Mouse (Mus musculus): ENCODE data around the gene Lingo1. TPM values are rescaled to one million over a fixed set of nuclear protein-coding genes. Genes with fewer than 3 reads are reported as not detected.

Gene Lingo1
- polyA plus RNA-seq, 1 experiment: not detected

DNA sequence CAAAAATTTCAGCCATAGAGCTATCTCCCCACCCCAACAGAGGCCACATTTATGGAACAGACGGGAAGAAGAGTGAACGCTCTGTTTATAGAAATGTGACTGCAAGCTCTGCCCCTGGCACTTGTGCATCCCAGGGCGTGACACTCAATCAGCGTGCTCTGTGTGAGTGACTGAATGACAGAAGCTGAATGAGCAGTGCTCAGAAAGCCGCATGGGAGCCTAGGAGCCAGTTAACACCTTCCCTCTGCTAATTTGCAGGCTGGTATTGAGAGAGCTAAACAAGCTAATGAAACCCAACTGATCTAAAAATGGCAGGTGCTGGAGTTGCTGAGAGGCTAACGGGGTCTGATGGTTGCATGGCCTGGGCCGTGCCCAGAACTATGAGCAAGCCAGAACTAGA lies 143.7 kb downstream of the Lingo1 start:
- H3K4me3 ChIP-seq (ENCODE audit: insufficient read depth, low read depth, low read length): no peak overlapping the region
- no peak overlapping the region for H3K27ac ChIP-seq (replicated peaks; ENCODE audit: low read depth, low read length)
- H3K4me1 ChIP-seq (ENCODE audit: control insufficient read depth, insufficient read depth, insufficient read length, low read length): no peaks in the 10 kb centered on the region

- Histone ChIP-seq H3K4me3 (ENCODE audit: insufficient read depth, low read depth, low read length) (no peak overlapping the region), H3K27ac (replicated peaks; ENCODE audit: low read depth, low read length) (no peak overlapping the region), H3K4me1 (ENCODE audit: control insufficient read depth, insufficient read depth, insufficient read length, low read length) (no peaks in the 10 kb centered on the region)
Measured at GRCm38 (mm10) chr9:56651586-56651985, 144.7 kb downstream of the Lingo1 start.

GRCm38 (mm10) chr9:56646227-56647025 lies 149.8 kb downstream of the Lingo1 start:
- Histone ChIP-seq H3K4me1 (ENCODE audit: control insufficient read depth, insufficient read depth, insufficient read length, low read length) (no peaks in the 10 kb centered on the region), H3K27ac (replicated peaks; ENCODE audit: low read depth, low read length) (no peak overlapping the region), H3K4me3 (ENCODE audit: insufficient read depth, low read depth, low read length) (no peak overlapping the region)

GRCm38 (mm10) chr9:56643474-56643873 lies 152.8 kb downstream of the Lingo1 start:
- no peak overlapping the region for H3K4me3 ChIP-seq (ENCODE audit: insufficient read depth, low read depth, low read length)
- no peak overlapping the region for H3K27ac ChIP-seq (replicated peaks; ENCODE audit: low read depth, low read length)
- H3K4me1 ChIP-seq (ENCODE audit: control insufficient read depth, insufficient read depth, insufficient read length, low read length): no peaks in the 10 kb centered on the region

DNA sequence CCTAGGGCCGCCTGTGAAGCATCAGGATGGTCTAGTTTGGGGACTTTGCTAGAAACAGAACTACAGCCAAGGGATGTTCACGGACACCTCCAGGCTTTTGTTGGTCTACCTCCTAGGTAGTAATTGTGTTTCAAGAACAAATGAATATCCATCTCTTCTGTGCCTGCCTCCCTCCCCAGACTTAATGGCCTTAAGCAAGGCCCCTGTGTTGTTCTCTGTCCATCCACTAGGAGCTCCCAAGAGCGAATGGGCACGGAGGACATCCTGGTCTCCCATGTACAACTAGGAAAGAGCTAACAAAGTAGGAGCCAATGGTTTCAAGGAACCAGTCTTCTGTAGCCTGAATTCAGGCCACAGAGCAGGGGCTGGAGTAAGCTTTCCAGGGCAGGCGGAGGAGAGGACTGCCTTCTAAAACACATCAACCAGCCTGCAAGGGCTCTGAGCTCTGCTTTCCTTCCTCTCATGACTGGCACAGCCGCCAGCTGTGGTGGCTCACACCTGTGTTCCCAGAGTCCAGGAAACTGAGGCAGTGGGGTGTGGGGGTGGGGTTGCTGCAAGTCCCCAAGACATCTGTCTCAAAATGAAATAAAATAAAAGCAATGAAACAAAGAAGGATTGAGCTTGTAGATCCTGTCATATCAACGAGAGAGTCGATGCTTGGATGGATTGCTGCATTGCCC lies 157.9 kb downstream of the Lingo1 start:
- Histone ChIP-seq H3K4me3 (ENCODE audit: insufficient read depth, low read depth, low read length) (no peak overlapping the region), H3K27ac (replicated peaks; ENCODE audit: low read depth, low read length) (no peak overlapping the region), H3K4me1 (ENCODE audit: control insufficient read depth, insufficient read depth, insufficient read length, low read length) (no peaks in the 10 kb centered on the region)

GRCm38 (mm10) chr9:56637403-56637857 lies 158.8 kb downstream of the Lingo1 start:
- no peak overlapping the region for H3K4me3 ChIP-seq (ENCODE audit: insufficient read depth, low read depth, low read length)
- no peak overlapping the region for H3K27ac ChIP-seq (replicated peaks; ENCODE audit: low read depth, low read length)
- no peaks in the 10 kb centered on the region for H3K4me1 ChIP-seq (ENCODE audit: control insufficient read depth, insufficient read depth, insufficient read length, low read length)

- no peaks in the 10 kb centered on the region for H3K4me1 ChIP-seq (ENCODE audit: control insufficient read depth, insufficient read depth, insufficient read length, low read length)
- H3K27ac ChIP-seq (replicated peaks; ENCODE audit: low read depth, low read length): no peak overlapping the region
- H3K4me3 ChIP-seq (ENCODE audit: insufficient read depth, low read depth, low read length): no peak overlapping the region
Measured at GRCm38 (mm10) chr9:56636766-56637402, 159.4 kb downstream of the Lingo1 start.

DNA sequence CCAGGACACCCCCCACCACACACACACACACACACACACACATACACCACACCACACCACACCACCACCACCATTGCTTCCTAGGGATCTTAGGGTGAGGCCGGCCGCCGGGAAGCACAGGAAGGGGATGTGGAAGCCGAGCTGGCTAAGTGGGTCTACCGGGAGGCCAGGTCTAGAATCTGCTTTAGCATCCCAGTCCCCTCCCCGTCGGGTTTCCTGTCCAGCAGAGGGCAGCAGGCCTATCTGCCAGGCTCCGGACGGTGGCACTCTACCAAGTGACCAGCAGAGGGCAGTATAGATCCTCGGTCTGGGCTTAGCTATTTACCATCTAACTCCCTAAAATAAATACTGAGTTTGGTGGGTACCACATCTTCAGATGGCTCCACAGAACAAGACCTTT lies 160.1 kb downstream of the Lingo1 start:
- H3K4me3 ChIP-seq (ENCODE audit: insufficient read depth, low read depth, low read length): peak overlapping the region; percentile 59
- no peak overlapping the region for H3K27ac ChIP-seq (replicated peaks; ENCODE audit: low read depth, low read length)
- no peaks in the 10 kb centered on the region for H3K4me1 ChIP-seq (ENCODE audit: control insufficient read depth, insufficient read depth, insufficient read length, low read length)

DNA sequence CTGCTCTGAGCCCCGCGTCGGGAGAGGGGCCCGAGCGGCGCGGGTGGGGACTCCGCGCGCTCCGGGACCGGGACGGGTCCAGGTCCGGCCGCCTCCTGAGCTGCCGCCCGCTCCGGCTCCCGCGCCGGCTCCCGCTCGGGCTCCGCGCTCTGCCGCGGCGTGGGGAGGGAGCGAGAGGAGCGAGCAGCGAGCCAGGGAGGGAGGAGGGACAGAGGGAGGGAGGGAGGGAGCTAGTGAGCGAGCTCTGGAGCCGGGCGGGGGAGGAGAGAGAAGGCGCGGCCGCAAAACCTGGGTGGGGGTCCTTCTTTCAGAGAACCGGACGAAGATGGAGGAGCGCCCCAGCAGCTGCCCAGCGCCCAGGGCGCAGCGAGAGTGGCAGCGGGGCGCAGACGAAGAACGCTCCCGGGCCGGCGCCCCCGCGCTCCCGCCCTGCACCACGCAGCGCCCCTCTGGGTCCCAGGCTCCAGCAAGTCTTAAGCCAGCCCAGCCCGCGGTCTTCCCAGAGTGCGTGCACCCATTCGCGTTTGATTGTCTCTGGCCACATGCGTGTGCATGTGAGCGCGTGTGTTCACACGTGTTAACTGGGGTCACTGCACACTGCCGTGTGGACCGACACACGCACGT lies 160.7 kb downstream of the Lingo1 start:
- no peak overlapping the region for H3K27ac ChIP-seq (replicated peaks; ENCODE audit: low read depth, low read length)
- no peaks in the 10 kb centered on the region for H3K4me1 ChIP-seq (ENCODE audit: control insufficient read depth, insufficient read depth, insufficient read length, low read length)
- H3K4me3 ChIP-seq (ENCODE audit: insufficient read depth, low read depth, low read length): peak overlapping the region; percentile 59

DNA sequence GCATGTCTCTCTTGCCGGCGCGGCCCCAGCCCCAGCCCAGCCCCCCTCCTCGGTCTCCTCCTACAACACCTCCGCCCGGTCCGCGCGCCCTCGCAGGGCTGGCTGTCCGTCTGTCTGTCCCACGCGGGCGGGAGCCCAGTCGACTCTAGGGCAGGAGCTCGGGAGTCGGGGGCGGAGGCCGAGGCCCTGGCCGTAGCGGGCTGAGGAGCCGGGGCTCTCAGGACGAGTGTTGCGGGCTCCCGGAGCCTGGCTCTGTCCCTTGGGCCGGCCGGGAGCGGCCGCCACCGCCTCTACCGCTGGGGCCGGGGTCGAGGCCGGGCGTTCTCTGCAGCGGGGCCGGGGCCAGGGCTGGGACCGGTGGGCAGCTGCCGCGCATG lies 161.2 kb downstream of the Lingo1 start:
- Histone ChIP-seq H3K27ac (replicated peaks; ENCODE audit: low read depth, low read length) (no peak overlapping the region), H3K4me1 (ENCODE audit: control insufficient read depth, insufficient read depth, insufficient read length, low read length) (no peaks in the 10 kb centered on the region), H3K4me3 (ENCODE audit: insufficient read depth, low read depth, low read length) (peak overlapping the region; percentile 59)

- peak overlapping the region; percentile 59; the same call in 1 of the 2 replicates for H3K4me3 ChIP-seq (ENCODE audit: insufficient read depth, low read depth, low read length)
Measured at GRCm38 (mm10) chr9:56634406-56635120, 161.7 kb downstream of the Lingo1 start.

GRCm38 (mm10) chr9:56633449-56634225 lies 162.6 kb downstream of the Lingo1 start:
- Histone ChIP-seq H3K4me3 (ENCODE audit: insufficient read depth, low read depth, low read length) (no peak overlapping the region), H3K27ac (replicated peaks; ENCODE audit: low read depth, low read length) (no peak overlapping the region), H3K4me1 (ENCODE audit: control insufficient read depth, insufficient read depth, insufficient read length, low read length) (no peaks in the 10 kb centered on the region)

More at GRCm38 (mm10) chr9:56634406-56635120, 161.7 kb downstream of the Lingo1 start:
- H3K27ac ChIP-seq (replicated peaks; ENCODE audit: low read depth, low read length): no peak overlapping the region
- H3K4me1 ChIP-seq (ENCODE audit: control insufficient read depth, insufficient read depth, insufficient read length, low read length): no peaks in the 10 kb centered on the region

GRCm38 (mm10) chr9:56630945-56631344 lies 165.3 kb downstream of the Lingo1 start:
- no peak overlapping the region for H3K4me3 ChIP-seq (ENCODE audit: insufficient read depth, low read depth, low read length)
- no peaks in the 10 kb centered on the region for H3K4me1 ChIP-seq (ENCODE audit: control insufficient read depth, insufficient read depth, insufficient read length, low read length)
- H3K27ac ChIP-seq (replicated peaks; ENCODE audit: low read depth, low read length): no peak overlapping the region
